Mouse (Mus musculus) limb, embryonic 13.5 days (tissue): ENCODE results near the gene Mtg2. TPM values are rescaled to one million over a fixed set of nuclear protein-coding genes. Genes with fewer than 3 reads are reported as not detected.

ENCODE experiments used
- ATAC-seq: fragments of 200-750 bp; cut with Nextera tagmentation; 2 replicates; pipeline ENCODE4 v1.8.0; 2017; ENCODE audit warnings: low read depth, moderate number of reproducible peaks, moderate TSS enrichment; ENCODE audit not compliant: low FRiP score
- H3K27ac ChIP-seq: fragments of 300-500 bp; sonication (generic); 2 replicates; pipeline ENCODE4 v1.5.1; 2015; ENCODE audit warnings: inconsistent platforms, mild to moderate bottlenecking, moderate library complexity
- H3K27me3 ChIP-seq: fragments of 300-500 bp; sonication (generic); 2 replicates; pipeline ENCODE4 v1.6.1; 2015; ENCODE audit warnings: mild to moderate bottlenecking, inconsistent platforms
- H3K36me3 ChIP-seq: fragments of 300-500 bp; sonication (generic); 2 replicates; pipeline ENCODE4 v1.6.1; 2015; ENCODE audit warnings: inconsistent platforms, mild to moderate bottlenecking, moderate library complexity
- H3K4me1 ChIP-seq: fragments of 300-500 bp; sonication (generic); 2 replicates; pipeline ENCODE4 v1.6.1; 2015; ENCODE audit warnings: inconsistent platforms
- H3K4me2 ChIP-seq: fragments of 300-500 bp; sonication (generic); replicated peaks from 2 replicates; pipeline ENCODE4 v1.6.1; 2015; ENCODE audit warnings: inconsistent platforms, mild to moderate bottlenecking, moderate library complexity
- H3K4me3 ChIP-seq: fragments of 300-500 bp; sonication (generic); 2 replicates; pipeline ENCODE4 v1.5.1; 2015; ENCODE audit warnings: moderate library complexity, mild to moderate bottlenecking, inconsistent platforms
- H3K9ac ChIP-seq: fragments of 300-500 bp; sonication (generic); 2 replicates; pipeline ENCODE4 v1.6.1; 2015; ENCODE audit warnings: mild to moderate bottlenecking, inconsistent platforms
- H3K9me3 ChIP-seq: fragments of 300-500 bp; sonication (generic); 2 replicates; pipeline ENCODE4 v1.6.1; 2016; ENCODE audit warnings: inconsistent platforms
- WGBS: fragments of 180-500 bp; shearing (Covaris S2); methylation state at CpG from one replicate; pipeline ENCODE4 v1.1.7; 2015; 5-methylcytosine and 5-hydroxymethylcytosine counted together
- polyA plus RNA-seq: library from polyadenylated mRNA; unstranded; fragments of >200 nt; fragmentation: Nextera tagmentation; extraction: Ambion mirVana; gene quantifications from 2 replicates; pipeline ENCODE4 v1.2.1, GENCODE M21; 2015

Gene Mtg2
- polyA plus RNA-seq, result 29.5 and 29.9 TPM in 2 replicates

- 5% methylated on average over 58 of the region's 58 CpGs for WGBS
- no peaks in the 10 kb centered on the region for H3K9me3 ChIP-seq
- peaks cover 30% of the 10 kb centered on the region for H3K36me3 ChIP-seq
- peak within 1 kb of the TSS; percentile 90 for H3K4me2 ChIP-seq
- ATAC-seq, result peak; percentile 95
- H3K4me3 ChIP-seq, result peak within 1 kb of the TSS; percentile 77
- H3K9ac ChIP-seq, result peak within 1 kb of the TSS; percentile 80
- peak within 1 kb of the TSS; percentile 70 for H3K27ac ChIP-seq
- no peaks in the 10 kb centered on the region for H3K27me3 ChIP-seq
- H3K4me1 ChIP-seq, result peaks cover 15% of the 10 kb centered on the region
Observed at GRCm38 (mm10) chr2:180070481-180071453, at the start of gene Mtg2. TSS of gene Mtg2 (plus strand) at chr2:180070588.

GRCm38 (mm10) chr2:180020919-180021318 lies 49.5 kb upstream of the Mtg2 start:
- ATAC-seq, result no peak
- H3K4me2 ChIP-seq, result no peak overlapping the region
- no peak overlapping the region for H3K4me3 ChIP-seq
- H3K4me1 ChIP-seq, result peaks cover 36% of the 10 kb centered on the region
- WGBS, result 73% methylated on average over 8 of the region's 8 CpGs
- H3K9ac ChIP-seq, result no peak overlapping the region
- no peak overlapping the region for H3K27ac ChIP-seq
- no peaks in the 10 kb centered on the region for H3K36me3 ChIP-seq
- H3K9me3 ChIP-seq, result no peaks in the 10 kb centered on the region
- H3K27me3 ChIP-seq, result peaks cover 46% of the 10 kb centered on the region

- Histone ChIP-seq H3K4me2 (no peak overlapping the region), H3K27ac (no peak overlapping the region), H3K27me3 (peaks cover 46% of the 10 kb centered on the region), H3K9ac (no peak overlapping the region), H3K9me3 (no peaks in the 10 kb centered on the region), H3K4me3 (no peak overlapping the region), H3K4me1 (peaks cover 41% of the 10 kb centered on the region), H3K36me3 (peaks cover 4% of the 10 kb centered on the region)
- WGBS, result 55% methylated on average over 6 of the region's 6 CpGs
- ATAC-seq, result no peak
Observed at GRCm38 (mm10) chr2:180022751-180023150, 47.6 kb upstream of the Mtg2 start.

- peak within 1 kb of the TSS; percentile 93 for H3K27ac ChIP-seq
- no peaks in the 10 kb centered on the region for H3K9me3 ChIP-seq
- peak within 1 kb of the TSS; percentile 97 for H3K9ac ChIP-seq
- peaks cover 22% of the 10 kb centered on the region for H3K36me3 ChIP-seq
- peak within 1 kb of the TSS; percentile 95 for H3K4me2 ChIP-seq
- WGBS, result under 1% methylated on average over 70 of the region's 80 CpGs
- H3K4me3 ChIP-seq, result peak within 1 kb of the TSS; percentile 96
- peaks cover 42% of the 10 kb centered on the region for H3K27me3 ChIP-seq
- peak; percentile 94 for ATAC-seq
- H3K4me1 ChIP-seq, result peaks cover 46% of the 10 kb centered on the region
Observed at GRCm38 (mm10) chr2:180024401-180025098, 45.8 kb upstream of the Mtg2 start, which contains the start of gene Lsm14b. TSS of gene Lsm14b (plus strand) at chr2:180024987.

GRCm38 (mm10) chr2:180025135-180025860 lies 45.1 kb upstream of the Mtg2 start:
- Histone ChIP-seq H3K9me3 (no peaks in the 10 kb centered on the region), H3K27me3 (peaks cover 34% of the 10 kb centered on the region), H3K4me3 (peak overlapping the region; percentile 96), H3K27ac (peak overlapping the region; percentile 93), H3K9ac (peak overlapping the region; percentile 97), H3K4me1 (peaks cover 46% of the 10 kb centered on the region), H3K36me3 (peaks cover 30% of the 10 kb centered on the region), H3K4me2 (peak overlapping the region; percentile 95)
- no peak; the same call in 1 of the 2 replicates for ATAC-seq
- under 1% methylated on average over 74 of the region's 84 CpGs for WGBS

- 6% methylated on average over 6 of the region's 6 CpGs for WGBS
- no peak overlapping the region; the same call in 1 of the 2 replicates for H3K27ac ChIP-seq
- peaks cover 29% of the 10 kb centered on the region for H3K27me3 ChIP-seq
- peaks cover 46% of the 10 kb centered on the region for H3K4me1 ChIP-seq
- ATAC-seq, result no peak
- H3K36me3 ChIP-seq, result peaks cover 35% of the 10 kb centered on the region
- peak overlapping the region; percentile 96 for H3K4me3 ChIP-seq
- H3K9ac ChIP-seq, result peak overlapping the region; percentile 97
- peak overlapping the region; percentile 95 for H3K4me2 ChIP-seq
- no peaks in the 10 kb centered on the region for H3K9me3 ChIP-seq
Observed at GRCm38 (mm10) chr2:180025861-180026200, 44.6 kb upstream of the Mtg2 start.

GRCm38 (mm10) chr2:180027768-180028167 lies 42.6 kb upstream of the Mtg2 start:
- H3K27ac ChIP-seq, result no peak overlapping the region
- peaks cover 54% of the 10 kb centered on the region for H3K36me3 ChIP-seq
- H3K4me1 ChIP-seq, result peaks cover 45% of the 10 kb centered on the region
- peak overlapping the region; percentile 97 for H3K9ac ChIP-seq
- peaks cover 10% of the 10 kb centered on the region for H3K27me3 ChIP-seq
- peak overlapping the region; percentile 96 for H3K4me3 ChIP-seq
- WGBS, result 70% methylated on average over 9 of the region's 9 CpGs
- no peak for ATAC-seq
- H3K9me3 ChIP-seq, result no peaks in the 10 kb centered on the region
- H3K4me2 ChIP-seq, result peak overlapping the region; percentile 95

- 95% methylated on average over 6 of the region's 6 CpGs for WGBS
- Histone ChIP-seq H3K4me2 (no peak overlapping the region), H3K4me1 (peaks cover 52% of the 10 kb centered on the region), H3K9me3 (no peaks in the 10 kb centered on the region), H3K27me3 (no peaks in the 10 kb centered on the region), H3K9ac (no peak overlapping the region), H3K36me3 (peaks cover 89% of the 10 kb centered on the region), H3K4me3 (no peak overlapping the region), H3K27ac (no peak overlapping the region)
- ATAC-seq, result no peak
Observed at GRCm38 (mm10) chr2:180031270-180031669, 39.1 kb upstream of the Mtg2 start.

- no peak overlapping the region for H3K4me3 ChIP-seq
- peaks cover 100% of the 10 kb centered on the region for H3K36me3 ChIP-seq
- no peaks in the 10 kb centered on the region for H3K27me3 ChIP-seq
- no peak overlapping the region for H3K4me2 ChIP-seq
- no peak for ATAC-seq
- H3K9me3 ChIP-seq, result no peaks in the 10 kb centered on the region
- H3K9ac ChIP-seq, result peak overlapping the region; percentile 43; the same call in 1 of the 2 replicates
- H3K27ac ChIP-seq, result no peak overlapping the region
- 69% methylated on average over 3 of the region's 3 CpGs for WGBS
- H3K4me1 ChIP-seq, result peaks cover 35% of the 10 kb centered on the region
Observed at GRCm38 (mm10) chr2:180032925-180033324, 37.5 kb upstream of the Mtg2 start.

GRCm38 (mm10) chr2:180033956-180034355 lies 36.4 kb upstream of the Mtg2 start:
- Histone ChIP-seq H3K9me3 (no peaks in the 10 kb centered on the region), H3K4me1 (peaks cover 25% of the 10 kb centered on the region), H3K4me3 (no peak overlapping the region), H3K4me2 (no peak overlapping the region), H3K27me3 (no peaks in the 10 kb centered on the region), H3K36me3 (peaks cover 100% of the 10 kb centered on the region), H3K9ac (no peak overlapping the region), H3K27ac (peak overlapping the region; percentile 34; the same call in 1 of the 2 replicates)
- ATAC-seq, result no peak; the same call in 1 of the 2 replicates
- 43% methylated on average over 3 of the region's 3 CpGs for WGBS

- Histone ChIP-seq H3K4me1 (peaks cover 20% of the 10 kb centered on the region), H3K27ac (no peak overlapping the region; the same call in 1 of the 2 replicates), H3K36me3 (peaks cover 100% of the 10 kb centered on the region), H3K4me3 (no peak overlapping the region), H3K27me3 (no peaks in the 10 kb centered on the region), H3K9ac (no peak overlapping the region), H3K9me3 (no peaks in the 10 kb centered on the region), H3K4me2 (no peak overlapping the region)
- 36% methylated on average over 5 of the region's 5 CpGs for WGBS
- ATAC-seq, result 0 out of 2 replicates have a peak, but pooled peaks have one; percentile 9
Observed at GRCm38 (mm10) chr2:180034753-180035152, 35.6 kb upstream of the Mtg2 start.
